Mouse (Mus musculus): ENCODE results near the gene Gsg1l.

Gene Gsg1l

GRCm38 (mm10) chr7:126082286-126082741 is at the start of gene Gsg1l:
Gene Gsg1l, minus strand, starts transcription at chr7:126082411.
- peak in 1 of 2 experiments; percentile 60 for DNase-seq (ENCODE audit: low spot score in 2 of 2)

GRCm38 (mm10) chr7:126127673-126128072 is 45.5 kb upstream of the Gsg1l start:
- DNase-seq (ENCODE audit: low spot score in 2 of 2) = no peak

- DNase-seq (ENCODE audit: low spot score in 2 of 2) = no peak
These were observed 44.3 kb upstream of the Gsg1l start for GRCm38 (mm10) chr7:126126502-126126901.

GRCm38 (mm10) chr7:126121533-126121932 is 39.3 kb upstream of the Gsg1l start:
- no peak for DNase-seq (ENCODE audit: low spot score in 2 of 2)

GRCm38 (mm10) chr7:126119819-126120218 is 37.6 kb upstream of the Gsg1l start:
- DNase-seq (ENCODE audit: low spot score in 2 of 2) = no peak

- DNase-seq (ENCODE audit: low spot score in 2 of 2) = peak in 1 of 2 experiments; percentile 43
These were observed 31.1 kb upstream of the Gsg1l start for GRCm38 (mm10) chr7:126113263-126113662.

- no peak for DNase-seq (ENCODE audit: low spot score in 2 of 2)
These were observed 29.0 kb upstream of the Gsg1l start for GRCm38 (mm10) chr7:126111230-126111629.

- peak in 1 of 2 experiments; percentile 16 for DNase-seq (ENCODE audit: low spot score in 2 of 2)
These were observed 27.7 kb upstream of the Gsg1l start for GRCm38 (mm10) chr7:126109898-126110297.

- DNase-seq (ENCODE audit: low spot score in 2 of 2) = no peak
These were observed 18.2 kb upstream of the Gsg1l start for GRCm38 (mm10) chr7:126100440-126100839.

- no peak for DNase-seq (ENCODE audit: low spot score in 2 of 2)
These were observed 17.6 kb upstream of the Gsg1l start for GRCm38 (mm10) chr7:126099835-126100234.

- no peak for DNase-seq (ENCODE audit: low spot score in 2 of 2)
These were observed 17.1 kb upstream of the Gsg1l start for GRCm38 (mm10) chr7:126099163-126099775.

GRCm38 (mm10) chr7:126097219-126097915 is 15.2 kb upstream of the Gsg1l start:
- DNase-seq (ENCODE audit: low spot score in 2 of 2) = no peak

- no peak for DNase-seq (ENCODE audit: low spot score in 2 of 2)
These were observed 14.4 kb upstream of the Gsg1l start for GRCm38 (mm10) chr7:126096596-126096995.

GRCm38 (mm10) chr7:126094738-126095137 is 12.5 kb upstream of the Gsg1l start:
- DNase-seq (ENCODE audit: low spot score in 2 of 2) = no peak

- DNase-seq (ENCODE audit: low spot score in 2 of 2) = no peak
These were observed 11.0 kb upstream of the Gsg1l start for GRCm38 (mm10) chr7:126093162-126093561.

- peak in 1 of 2 experiments; percentile 78 for DNase-seq (ENCODE audit: low spot score in 2 of 2)
These were observed 7.6 kb upstream of the Gsg1l start for GRCm38 (mm10) chr7:126089782-126090181.

- no peak for DNase-seq (ENCODE audit: low spot score in 2 of 2)
These were observed 5.9 kb upstream of the Gsg1l start for GRCm38 (mm10) chr7:126088155-126088554.

GRCm38 (mm10) chr7:126087602-126088001 is 5.4 kb upstream of the Gsg1l start:
- DNase-seq (ENCODE audit: low spot score in 2 of 2) = no peak

- no peak for DNase-seq (ENCODE audit: low spot score in 2 of 2)
These were observed 4.1 kb upstream of the Gsg1l start for GRCm38 (mm10) chr7:126086321-126086741.

GRCm38 (mm10) chr7:126085154-126085553 is 2.9 kb upstream of the Gsg1l start:
- no peak for DNase-seq (ENCODE audit: low spot score in 2 of 2)

- no peak for DNase-seq (ENCODE audit: low spot score in 2 of 2)
These were observed 1.8 kb upstream of the Gsg1l start for GRCm38 (mm10) chr7:126083980-126084348.

GRCm38 (mm10) chr7:126083341-126083979 is 1.2 kb upstream of the Gsg1l start:
- no peak for DNase-seq (ENCODE audit: low spot score in 2 of 2)

Measured in right cerebral cortex, postnatal 10 days (tissue).